Mouse (Mus musculus) layer of hippocampus, postnatal 10 days (tissue): ENCODE results near the gene Slc25a34. TPM values are rescaled to one million over a fixed set of nuclear protein-coding genes. Genes with fewer than 3 reads are reported as not detected.
A peak's percentile ranks its signal among the peaks of the same experiment; 100 is the strongest.

Experiments
- DNase-seq, 2 experiments: peaks; one replicate each; pipeline ENCODE4 v3.0.0; 2021; ENCODE audit warnings: low spot score in 2 of 2
- total RNA-seq, 2 experiments: library from RNA; stranded (reverse); gene quantifications; 2 replicates each; pipeline ENCODE4 v1.2.3; 2021

The Slc25a34 gene
- total RNA-seq, 2 experiments from 2014 or later = 2.4 TPM

DNA sequence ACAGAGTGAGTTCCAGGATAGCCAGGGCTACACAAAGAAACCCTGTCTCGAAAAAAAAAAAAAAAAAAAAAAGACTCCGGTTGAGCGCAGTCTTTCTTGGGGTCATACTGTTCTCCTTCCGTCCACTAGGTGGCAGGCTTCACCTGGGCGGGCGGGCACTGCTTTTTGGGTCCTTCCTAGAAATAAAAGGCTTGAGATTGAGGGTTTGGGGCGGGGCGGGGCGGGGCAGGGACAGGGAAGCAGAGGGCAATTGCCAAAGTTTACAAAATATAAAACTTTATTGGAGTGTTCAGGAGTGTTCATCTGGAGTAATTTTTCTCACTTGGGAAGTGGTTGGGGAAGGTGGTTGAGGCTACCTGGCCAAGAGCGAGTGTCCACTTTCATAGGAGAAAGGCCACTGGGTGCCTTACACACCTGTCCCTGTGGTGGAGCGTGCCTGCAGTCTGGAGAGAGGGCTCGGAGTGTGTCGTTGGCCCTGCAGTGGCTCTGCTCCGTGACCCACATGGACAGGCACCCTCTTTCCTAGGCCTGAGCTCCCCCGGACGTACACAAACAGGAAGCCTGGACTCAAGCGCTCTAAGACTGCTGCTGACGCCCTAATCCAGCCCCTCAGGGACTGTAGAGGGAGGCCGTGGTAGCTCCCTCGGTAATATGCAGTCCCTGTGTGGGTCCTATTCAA, 4.9 kb downstream of the Slc25a34 start, which contains the start of gene Tmem82:
Gene Tmem82, minus strand, starts transcription at position 69 of the 679 bp plus-strand sequence.
- DNase-seq = peak; percentile 62 to 75

DNA sequence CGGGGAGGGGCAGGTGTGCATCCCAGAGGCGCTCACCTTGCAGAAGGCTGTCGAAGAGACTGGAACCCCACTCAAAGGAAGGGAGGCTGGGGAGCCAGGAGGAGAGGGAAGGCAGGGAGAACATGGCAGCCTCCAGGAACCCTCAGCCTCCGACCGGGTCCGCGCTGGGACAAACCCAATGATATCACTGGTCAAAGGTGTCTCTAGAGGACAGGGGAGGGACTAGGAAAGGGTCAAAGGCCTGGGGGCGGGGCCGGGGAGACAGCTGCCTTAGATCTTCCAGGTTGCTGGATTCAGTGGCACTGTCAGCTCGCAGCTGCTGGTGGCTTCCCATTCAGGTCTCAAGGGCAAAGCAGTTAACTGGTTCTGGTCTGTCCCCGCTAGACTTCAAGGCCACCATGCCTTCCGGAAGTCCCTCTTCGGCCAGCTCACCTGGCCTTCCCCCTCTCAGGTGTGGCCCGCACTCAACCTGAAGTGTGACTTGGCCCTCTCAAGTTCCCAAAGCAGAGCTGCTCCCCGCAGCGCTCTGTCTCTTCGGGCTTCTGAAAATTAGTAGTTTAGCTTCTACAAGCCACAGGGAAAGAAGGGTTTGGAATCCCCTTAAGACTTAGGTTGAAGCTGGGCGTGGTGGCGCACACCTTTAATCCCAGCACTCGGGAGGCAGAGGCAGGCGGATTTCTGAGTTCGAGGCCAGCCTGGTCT, 5.6 kb downstream of the Slc25a34 start:
- no peak for DNase-seq

DNA sequence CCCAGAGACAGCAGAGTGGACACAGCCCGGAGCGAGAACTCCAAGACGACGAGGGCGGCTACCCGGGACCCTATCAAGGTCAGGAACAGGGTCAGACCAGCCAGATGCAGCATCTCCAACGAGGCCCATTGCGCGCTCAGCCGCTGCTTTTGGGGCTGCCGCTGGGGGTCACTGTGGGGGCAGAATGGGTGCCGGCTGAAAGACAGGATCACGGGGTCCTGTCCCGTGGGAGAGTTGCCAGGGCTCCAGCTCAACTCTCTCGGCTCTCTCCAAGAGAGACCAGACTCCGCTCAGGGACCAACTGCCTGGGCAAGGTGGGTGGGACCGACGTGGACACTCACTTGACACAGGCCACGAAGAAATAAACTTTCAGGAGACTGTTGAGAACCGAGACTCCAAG, 6.3 kb downstream of the Slc25a34 start:
- DNase-seq = peak; percentile 69 to 80

DNA sequence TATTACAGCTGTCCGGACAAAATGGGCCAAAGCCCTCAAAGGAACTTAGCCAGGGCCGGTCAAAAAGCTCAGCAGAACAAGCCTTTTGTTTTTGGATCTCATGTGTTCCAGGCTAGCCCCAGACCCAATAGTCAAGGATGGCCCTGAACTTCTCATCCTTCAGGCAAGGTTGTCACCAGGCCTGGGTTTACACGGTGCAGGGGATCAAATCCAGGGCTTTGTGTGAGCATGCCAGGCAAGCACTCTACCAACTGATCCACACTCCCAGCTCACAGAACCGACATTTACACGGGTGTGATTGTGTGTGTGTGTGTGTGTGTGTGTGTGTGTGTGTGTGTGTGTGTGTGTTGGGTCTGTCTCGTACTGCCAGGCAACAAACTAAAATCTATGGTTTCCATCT, 6.8 kb downstream of the Slc25a34 start:
- DNase-seq = no peak

DNA sequence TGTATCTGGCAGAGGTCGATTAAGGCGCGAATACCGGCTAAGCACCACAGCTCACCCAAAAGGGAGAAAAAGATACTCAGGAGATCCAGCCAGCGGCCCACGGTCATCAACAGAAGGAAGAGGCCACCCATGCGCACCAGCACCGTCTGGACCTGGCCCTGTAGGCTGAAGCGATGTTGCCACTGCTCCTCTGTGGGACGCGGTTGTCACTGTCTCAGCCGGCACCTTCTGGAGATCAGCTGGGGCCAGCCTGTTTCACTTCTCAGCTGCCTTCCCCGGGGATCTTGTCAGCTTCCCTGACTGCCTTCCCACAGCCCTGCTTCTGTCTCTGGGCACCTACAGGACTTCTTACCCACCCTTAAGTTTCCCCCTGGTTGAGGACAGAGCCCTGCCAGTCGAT, 8.7 kb downstream of the Slc25a34 start:
- DNase-seq = no peak

DNA sequence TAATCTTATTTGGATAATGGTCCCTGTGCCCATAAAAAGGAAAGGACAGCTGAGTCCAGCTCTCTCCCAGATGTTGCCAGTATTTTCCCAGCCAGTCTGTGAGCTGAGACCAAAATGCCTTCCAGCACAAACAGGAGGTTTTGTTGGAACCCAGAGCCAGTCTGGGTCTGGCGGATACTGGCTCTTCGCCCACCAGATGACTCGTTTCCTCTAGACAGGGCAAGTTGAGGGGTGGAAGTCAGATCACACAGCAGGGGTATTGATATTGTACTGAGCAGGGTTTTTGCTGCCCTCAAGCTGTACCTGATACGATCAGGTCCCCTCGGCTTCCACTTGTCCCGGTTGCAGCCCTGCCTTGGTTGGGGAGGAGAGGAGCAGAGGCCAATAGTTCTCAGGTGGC, 14.1 kb downstream of the Slc25a34 start:
- no peak for DNase-seq

DNA sequence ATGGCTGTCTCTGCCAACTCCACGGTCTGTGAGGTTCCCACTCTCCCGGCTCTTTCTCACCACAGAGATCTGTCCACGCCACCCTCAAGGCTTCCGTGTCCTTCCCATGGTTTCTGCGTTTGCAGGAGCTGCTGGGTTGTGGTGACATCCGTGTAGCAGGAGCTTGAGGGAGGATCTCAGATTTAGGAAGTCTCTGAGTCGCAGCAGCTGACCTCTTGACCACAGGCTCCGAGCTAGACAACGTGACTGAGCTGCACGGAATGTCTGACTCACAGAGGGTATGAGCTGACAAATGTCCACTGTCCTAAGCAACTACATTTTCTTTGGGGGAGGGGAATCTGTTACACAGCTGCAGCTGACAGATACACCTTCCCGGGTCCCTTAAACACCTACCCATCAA, 17.8 kb downstream of the Slc25a34 start, which contains the start of gene Fblim1:
Gene Fblim1, minus strand, starts transcription at position 236 of the 400 bp plus-strand sequence.
- DNase-seq = no peak

DNA sequence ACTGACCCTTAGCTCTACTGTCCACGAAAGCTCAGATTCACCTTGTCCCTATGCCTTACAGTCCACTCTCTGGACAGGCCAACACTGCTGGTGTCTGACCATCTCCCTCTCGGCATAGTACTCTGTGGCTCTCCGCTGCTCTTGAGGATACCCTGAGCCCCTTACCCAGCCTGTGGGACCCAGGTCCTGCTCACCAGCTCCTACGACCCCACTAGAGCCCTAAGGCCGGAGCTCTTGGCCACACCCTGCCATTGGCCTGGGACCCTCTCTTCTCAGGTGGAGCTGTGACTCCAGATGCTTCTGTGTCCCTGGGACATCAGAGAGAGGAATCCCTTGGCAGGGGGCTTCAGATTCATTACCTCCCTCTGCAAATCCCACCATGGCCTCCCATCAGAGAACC, 18.2 kb downstream of the Slc25a34 start:
- DNase-seq = no peak

DNA sequence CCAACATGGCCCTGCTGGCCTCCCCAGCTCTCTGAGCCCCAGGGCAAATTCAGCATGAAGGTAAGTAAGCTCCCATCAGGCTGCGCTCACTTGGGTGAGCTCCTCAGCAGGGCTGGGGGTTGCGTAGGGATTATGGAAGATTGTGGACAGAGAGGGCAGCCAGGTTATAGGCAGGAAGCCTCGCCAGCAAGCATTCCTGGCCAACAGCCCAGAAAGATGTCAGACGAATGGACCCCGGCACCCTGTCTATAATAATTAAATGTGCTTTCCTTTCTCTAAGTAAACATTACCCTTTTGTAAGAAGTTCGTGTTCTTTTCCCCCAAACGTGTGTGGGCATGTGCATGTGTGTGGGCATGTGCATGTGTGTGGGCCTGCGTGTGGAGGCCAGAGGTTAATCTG, 19.1 kb downstream of the Slc25a34 start:
- no peak for DNase-seq

DNA sequence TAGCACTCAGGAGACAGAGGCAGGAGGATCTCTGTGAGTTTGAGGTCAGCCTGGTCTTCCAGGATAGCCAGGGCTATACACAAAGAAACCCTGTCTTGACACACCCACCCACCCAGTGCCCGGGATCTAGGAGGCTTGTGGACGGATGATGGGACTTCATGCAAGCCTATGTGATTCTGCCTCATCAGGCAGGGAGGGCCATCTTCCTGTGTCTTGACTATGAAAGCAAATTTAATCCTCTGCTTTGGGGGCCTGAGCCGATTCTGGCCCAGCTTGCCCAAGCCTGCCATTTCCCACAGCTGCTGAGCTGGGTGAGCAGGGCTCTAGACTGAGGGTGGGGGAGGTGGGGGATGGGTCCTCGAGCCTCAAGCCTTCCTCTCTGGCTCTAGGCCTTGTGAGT, 19.7 kb downstream of the Slc25a34 start:
- no peak for DNase-seq

DNA sequence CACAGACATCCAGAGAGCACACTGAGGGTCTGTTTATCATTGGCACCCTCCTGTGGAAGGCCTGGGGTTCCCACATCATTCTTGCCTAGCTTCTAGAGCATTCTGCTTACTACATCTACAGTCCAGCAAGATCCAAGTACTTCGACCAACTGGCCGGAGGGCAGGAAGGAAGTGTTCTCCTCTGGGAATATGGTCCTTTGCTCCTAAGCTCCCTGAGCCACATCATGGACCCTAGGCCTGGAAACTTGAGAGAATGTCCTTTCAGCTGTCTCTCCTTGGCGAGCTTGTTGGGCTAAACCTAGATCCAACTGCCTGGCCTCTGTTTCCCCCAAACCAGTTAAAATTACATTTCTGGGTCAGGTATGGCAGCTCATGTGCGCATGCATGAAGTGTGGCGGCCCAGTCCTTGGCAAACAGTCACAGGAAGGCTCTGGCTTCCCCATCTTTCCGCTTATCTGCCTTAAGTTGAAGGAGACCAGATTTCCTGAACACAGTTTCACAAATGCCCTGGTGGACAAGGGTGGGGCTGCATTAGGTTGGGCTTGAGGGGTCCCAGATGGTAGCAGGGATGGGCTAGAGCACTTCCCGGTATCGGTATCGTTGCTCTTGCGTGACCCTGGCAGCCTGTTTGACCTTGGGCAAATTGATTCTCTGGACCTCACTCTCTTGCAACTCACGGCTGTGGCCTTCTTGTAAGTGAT, 20.9 kb downstream of the Slc25a34 start:
- DNase-seq = no peak

DNA sequence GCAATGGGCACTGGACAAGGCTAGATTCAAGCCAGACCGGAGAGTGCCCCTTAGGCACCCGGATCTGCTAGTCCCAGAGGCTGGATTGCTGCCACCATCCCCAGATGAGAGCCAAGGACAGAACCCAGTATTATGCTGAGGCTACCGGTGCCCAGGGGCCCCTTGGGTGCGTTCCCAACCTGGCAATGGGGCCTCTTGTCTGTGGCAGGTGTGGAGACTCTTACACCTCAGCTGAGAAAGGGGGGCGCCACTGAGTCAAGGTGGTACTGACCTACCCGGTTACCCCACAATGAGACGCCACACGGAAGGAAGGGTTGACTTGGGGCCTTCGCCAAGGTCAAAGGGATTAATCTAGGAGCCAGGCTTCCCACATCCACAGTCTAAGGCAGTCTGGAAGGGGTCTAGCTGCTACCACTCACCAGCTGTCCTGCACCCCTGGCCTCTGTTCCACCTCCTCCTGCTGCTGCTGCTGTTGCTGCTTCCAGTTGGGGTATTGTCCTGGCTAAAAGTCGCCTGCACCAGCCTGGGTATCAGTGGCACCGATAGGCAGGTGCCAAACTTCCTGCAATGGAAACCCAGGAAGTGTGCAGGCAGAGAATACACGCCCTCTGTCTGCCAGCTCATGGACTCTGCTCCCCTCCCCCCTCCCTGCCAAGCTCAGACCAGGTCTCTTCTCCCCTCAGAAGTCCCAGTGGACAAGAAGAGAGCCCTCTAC, 22.3 kb downstream of the Slc25a34 start:
- no peak for DNase-seq

DNA sequence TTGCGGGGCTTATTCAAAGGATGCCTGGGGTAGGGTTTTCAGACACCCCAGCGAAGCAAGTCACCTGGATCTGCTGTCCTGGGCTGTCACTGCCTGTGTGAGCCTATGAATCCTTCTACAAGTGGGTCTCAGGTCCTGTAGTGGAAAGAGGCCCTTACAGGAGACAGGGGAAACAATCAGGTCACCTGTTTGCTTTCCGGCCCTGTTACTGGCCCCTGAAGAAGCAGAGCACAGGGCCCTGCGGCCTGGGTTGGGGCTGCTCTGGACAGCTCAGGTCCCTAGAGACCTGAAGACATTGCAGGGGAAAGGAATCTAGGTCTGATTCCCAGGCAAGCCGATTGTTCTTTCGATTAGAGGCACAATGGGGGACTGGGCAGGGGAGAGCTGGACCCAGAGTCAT, 23.3 kb downstream of the Slc25a34 start:
- DNase-seq = no peak

DNA sequence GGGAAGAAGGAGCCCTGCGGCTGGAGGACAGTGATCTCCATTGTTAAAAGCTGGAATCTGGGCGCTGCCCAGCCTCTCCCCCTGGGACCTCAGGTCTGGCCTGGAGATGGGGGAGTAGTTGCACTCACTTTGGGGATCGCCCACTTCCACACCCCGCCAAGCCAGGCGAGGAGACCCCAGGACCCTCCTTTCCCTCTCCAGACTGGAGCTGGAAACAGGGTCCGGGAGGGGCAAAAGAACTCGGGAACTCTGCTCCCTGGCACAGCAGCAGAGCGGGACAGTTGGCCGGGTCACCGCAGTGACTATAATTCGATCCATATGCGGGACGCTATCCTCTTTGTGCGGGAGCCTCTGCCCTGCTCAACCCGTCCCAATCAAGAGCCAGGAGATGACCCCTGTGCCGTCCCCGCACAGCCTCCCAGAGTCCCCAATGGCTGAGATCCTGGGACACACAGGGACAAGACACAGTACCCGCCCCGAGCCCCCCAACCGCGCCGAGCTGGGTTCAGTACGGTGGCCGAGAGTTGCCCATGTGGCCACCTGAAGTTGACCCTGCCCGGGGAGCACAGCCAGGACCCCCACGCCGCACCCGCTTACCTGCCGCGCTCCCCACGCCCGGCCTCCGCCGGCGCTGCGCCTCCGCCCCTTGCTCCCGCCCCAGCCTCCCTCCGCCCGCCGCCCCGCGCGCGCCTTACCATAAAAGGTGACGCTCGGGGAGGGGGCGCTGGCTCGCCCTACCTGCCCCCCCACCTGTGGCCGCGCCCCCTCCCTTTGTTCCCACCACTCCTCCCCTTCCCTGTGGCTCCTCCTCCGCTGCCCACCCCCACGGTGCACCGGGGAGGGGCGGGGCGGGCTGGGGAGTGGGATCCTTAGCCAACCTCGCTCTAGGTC, 24.1 kb downstream of the Slc25a34 start:
- DNase-seq = no peak

DNA sequence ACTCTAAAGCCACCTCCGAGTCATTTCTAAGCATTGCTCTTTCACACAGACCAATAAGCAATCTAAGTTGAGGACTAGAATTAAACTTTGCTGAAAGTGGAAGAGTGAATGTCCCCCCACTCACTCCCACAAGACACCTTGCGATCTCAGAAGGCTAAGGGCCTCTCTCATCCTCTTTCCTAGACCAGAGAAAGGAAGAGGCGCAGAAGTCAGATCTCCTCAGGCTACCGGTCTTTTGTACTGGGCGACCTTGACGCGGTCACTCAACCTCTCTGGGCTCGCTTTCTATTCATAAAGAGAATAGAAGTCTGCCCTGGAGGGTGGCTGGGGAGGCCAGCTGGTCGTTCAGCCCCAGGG, 24.7 kb downstream of the Slc25a34 start:
- DNase-seq = no peak

DNA sequence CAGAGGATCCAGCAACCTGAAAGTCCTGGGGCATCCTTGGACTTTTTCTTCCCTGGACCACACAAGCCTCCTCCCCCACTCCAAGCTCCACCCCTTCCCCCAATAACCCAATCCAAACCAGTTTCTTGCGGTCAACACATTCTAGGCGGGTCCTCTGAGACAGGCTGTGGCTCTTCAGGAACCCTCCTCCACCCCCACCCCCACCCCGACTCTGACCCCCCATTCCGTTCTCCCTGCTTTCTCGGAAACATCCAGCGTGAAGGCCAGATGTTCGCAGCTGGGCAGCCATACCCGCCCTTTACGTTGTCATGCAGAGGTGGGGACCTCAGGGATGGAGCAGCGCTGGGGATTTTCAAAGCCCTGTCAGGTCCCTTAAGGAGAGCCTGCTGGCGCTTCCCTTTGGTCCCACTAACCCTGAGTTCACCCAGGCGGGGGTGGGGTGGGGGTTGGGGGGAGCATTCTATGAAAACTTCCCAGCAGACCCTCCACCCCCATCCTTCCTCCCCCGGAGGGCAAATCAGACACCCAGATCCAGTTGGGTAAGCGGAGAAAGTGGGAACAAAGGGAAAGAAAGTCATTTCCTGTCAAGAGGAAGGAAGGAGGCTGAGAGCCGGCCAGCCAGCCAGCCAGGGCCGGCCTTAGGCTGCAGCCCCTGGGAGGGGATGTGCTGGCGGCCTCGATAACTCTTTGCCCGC, 25.3 kb downstream of the Slc25a34 start:
- DNase-seq = no peak

DNA sequence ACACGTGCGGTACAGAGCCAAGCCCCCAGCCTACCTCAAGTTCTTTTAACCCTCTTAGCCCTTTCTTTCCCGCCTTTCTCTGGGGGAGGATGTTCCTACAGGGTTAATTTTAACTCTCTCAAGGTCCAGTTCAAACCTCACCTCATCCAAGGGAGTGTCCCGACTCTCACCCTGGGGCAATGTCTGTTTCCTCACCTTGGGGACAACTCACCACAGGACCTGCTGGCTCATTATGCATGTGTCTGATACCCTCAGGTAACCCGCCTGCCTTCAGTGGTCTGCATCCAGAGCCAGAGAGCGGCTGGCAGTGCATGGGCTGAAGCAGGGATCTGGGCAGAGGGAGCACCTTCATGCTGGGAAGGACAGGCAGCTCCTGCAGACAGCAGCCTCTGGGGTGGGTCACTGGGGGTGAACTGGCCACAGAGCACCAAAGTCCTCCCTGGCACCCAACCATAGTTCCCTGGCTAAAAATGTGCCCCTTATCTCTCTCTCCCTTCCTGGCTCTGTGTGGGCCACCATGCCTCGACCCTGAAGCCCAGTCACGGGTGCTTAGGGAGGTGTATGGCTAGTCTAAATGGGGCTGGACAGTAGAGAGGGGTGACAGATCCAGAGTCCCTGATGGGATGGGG, 26.8 kb downstream of the Slc25a34 start:
- no peak for DNase-seq

DNA sequence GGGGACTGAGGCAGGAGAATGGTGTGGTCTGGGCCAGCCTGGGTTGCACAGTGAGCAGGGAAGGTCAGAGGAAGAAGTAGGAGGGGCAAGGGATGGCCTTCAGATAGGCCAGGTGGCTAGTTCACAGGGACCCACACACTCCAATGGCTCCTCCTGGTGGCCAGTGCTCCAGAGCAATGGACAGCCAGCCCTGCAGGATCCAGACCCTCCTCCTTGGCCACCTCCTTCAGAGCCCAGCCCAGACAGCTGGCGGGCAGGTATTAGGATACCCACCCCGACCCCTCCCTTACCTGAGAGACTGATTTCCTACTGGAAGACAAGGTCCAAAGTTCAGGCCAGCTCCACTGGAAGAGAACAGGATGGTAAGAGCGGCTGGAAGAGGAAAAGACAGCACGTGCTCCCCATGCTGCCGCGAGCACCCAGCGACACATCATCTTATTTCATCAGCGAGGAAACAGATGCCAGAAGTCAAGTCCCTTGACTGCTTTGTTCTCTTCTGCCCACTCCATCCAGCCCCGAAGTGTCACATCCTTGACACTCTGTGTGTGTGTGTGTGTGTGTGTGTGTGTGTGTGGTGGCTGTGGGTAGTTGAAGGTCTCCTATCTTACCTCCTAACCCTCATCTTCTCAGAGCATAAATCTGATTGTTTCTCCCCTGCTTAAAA, 27.9 kb downstream of the Slc25a34 start:
- no peak for DNase-seq

DNA sequence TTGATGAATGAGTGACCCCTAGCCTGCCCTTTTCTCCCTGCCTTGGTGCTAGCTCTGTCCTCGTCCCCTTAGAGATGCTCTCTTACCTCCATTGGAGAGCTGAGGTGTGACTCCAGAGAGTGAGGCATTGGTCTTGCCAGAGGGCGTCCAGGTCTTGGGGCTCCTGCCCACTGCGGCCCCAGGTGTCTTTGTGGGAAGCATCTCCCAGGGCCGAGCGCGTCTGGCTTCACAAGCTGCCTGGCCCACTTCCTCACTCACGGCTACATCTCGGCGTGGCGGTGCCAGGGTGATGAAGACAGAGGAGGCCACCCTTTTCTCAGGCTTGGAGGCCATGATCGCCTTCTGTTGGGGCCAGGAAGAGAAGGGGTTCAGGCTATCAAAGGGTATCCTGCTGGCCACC, 28.5 kb downstream of the Slc25a34 start:
- no peak for DNase-seq
